Mouse (Mus musculus) CH12.LX (cell line): ENCODE data around the gene Bmi1. TPM values are rescaled to one million over a fixed set of nuclear protein-coding genes. Genes with fewer than 3 reads are reported as not detected.

Source experiments
- DNase-seq: peaks from one replicate; pipeline ENCODE4 v3.0.0-alpha.2; 2013; ENCODE audit errors: extremely low read depth
- H3K27ac ChIP-seq: 2 replicates; pipeline ENCODE4 v1.5.1; 2012; ENCODE audit warnings: low read depth, mild to moderate bottlenecking, control low read depth, moderate library complexity; ENCODE audit not compliant: insufficient read depth
- H3K27me3 ChIP-seq: replicated peaks from 2 replicates; pipeline ENCODE3; 2012; ENCODE audit warnings: inconsistent platforms
- H3K36me3 ChIP-seq, 2 experiments: replicated peaks in 1 of 2; 2 replicates each; pipeline versions ENCODE3 to v1.6.1; 2012; ENCODE audit warnings: inconsistent platforms in 1 of 2, low read length in 1 of 2, mild to moderate bottlenecking in 1 of 2, mixed read lengths in 1 of 2, moderate library complexity in 1 of 2; ENCODE audit not compliant: control insufficient read depth in 1 of 2, insufficient read depth in 1 of 2
- H3K4me1 ChIP-seq, 2 experiments: 2 replicates each; pipeline ENCODE4 v1.6.1; 2012; ENCODE audit warnings: inconsistent platforms in 1 of 2, moderate library complexity in 1 of 2; ENCODE audit not compliant: insufficient read depth in 2 of 2, control insufficient read depth in 1 of 2
- H3K4me2 ChIP-seq: 2 replicates; pipeline ENCODE4 v1.6.1; 2012; ENCODE audit warnings: low read depth, mild to moderate bottlenecking, control low read depth; ENCODE audit not compliant: poor library complexity, insufficient read depth, severe bottlenecking
- H3K4me3 ChIP-seq, 3 experiments: fragments of 150-350 bp in 1 of 3; sonication (generic) in 1 of 3; replicated peaks in 1 of 3; 2 replicates each; pipeline versions ENCODE3 to v1.5.1; 2011 to 2012; ENCODE audit warnings: low read depth in 2 of 3, low read length in 2 of 3, mild to moderate bottlenecking in 2 of 3, moderate library complexity in 2 of 3, control low read depth in 1 of 3, improper control_type of control experiment in 1 of 3, inconsistent platforms in 1 of 3, mixed read lengths in 1 of 3; ENCODE audit not compliant: poor library complexity in 1 of 3
- H3K79me2 ChIP-seq: replicated peaks from 2 replicates; pipeline ENCODE4 v1.6.1; 2012; ENCODE audit warnings: mild to moderate bottlenecking, moderate library complexity; ENCODE audit not compliant: control insufficient read depth, poor library complexity, insufficient read depth, severe bottlenecking; ENCODE audit errors: extremely low read depth
- H3K9ac ChIP-seq: 2 replicates; pipeline ENCODE4 v1.6.1; 2012; ENCODE audit warnings: low read depth, mild to moderate bottlenecking, control low read depth, moderate library complexity; ENCODE audit not compliant: insufficient read depth
- H3K9me3 ChIP-seq: replicated peaks from 2 replicates; pipeline ENCODE3; 2012; ENCODE audit warnings: low read length, inconsistent platforms, mixed read lengths
- CTCF ChIP-seq, 2 experiments: IDR thresholded peaks in 1 of 2; conservative IDR thresholded peaks in 1 of 2; 2 replicates each; pipeline ENCODE4 v1.5.1; 2011 to 2012; ENCODE audit warnings: low read depth in 2 of 2, low read length in 2 of 2, improper control_type of control experiment in 1 of 2, inconsistent platforms in 1 of 2, mild to moderate bottlenecking in 1 of 2, moderate library complexity in 1 of 2
- ELF1 ChIP-seq: IDR thresholded peaks from 2 replicates; pipeline ENCODE4 v1.6.1; 2014; ENCODE audit warnings: low read depth, mild to moderate bottlenecking, inconsistent platforms, low read length, improper control_type of control experiment
- GABPA ChIP-seq: IDR thresholded peaks from 2 replicates; pipeline ENCODE4 v1.6.1; 2012; ENCODE audit warnings: low read depth, low read length, improper control_type of control experiment, inconsistent platforms; ENCODE audit not compliant: insufficient replicate concordance
- HCFC1 ChIP-seq: IDR thresholded peaks from 2 replicates; pipeline ENCODE4 v1.6.1; 2012; ENCODE audit warnings: low read depth, mild to moderate bottlenecking, inconsistent platforms, low read length, improper control_type of control experiment
- IRF4 ChIP-seq: IDR thresholded peaks from 2 replicates; pipeline ENCODE4 v1.6.1; 2014; ENCODE audit warnings: low read depth, mild to moderate bottlenecking, inconsistent platforms, low read length, improper control_type of control experiment
- JUND ChIP-seq: conservative IDR thresholded peaks from 2 replicates; pipeline ENCODE4 v1.6.1; 2011; ENCODE audit warnings: low read depth, low read length, improper control_type of control experiment
- KAT2A ChIP-seq: IDR thresholded peaks from 2 replicates; pipeline ENCODE4 v1.6.1; 2012; ENCODE audit warnings: low read length, improper control_type of control experiment, inconsistent platforms; ENCODE audit not compliant: insufficient replicate concordance
- MAX ChIP-seq: IDR thresholded peaks from 2 replicates; pipeline ENCODE4 v1.6.1; 2011; ENCODE audit warnings: low read length, improper control_type of control experiment
- NRF1 ChIP-seq: IDR thresholded peaks from 2 replicates; pipeline ENCODE4 v1.6.1; 2014; ENCODE audit warnings: low read depth, mild to moderate bottlenecking, inconsistent platforms, low read length, improper control_type of control experiment, moderate library complexity
- POLR2A ChIP-seq: IDR thresholded peaks from 2 replicates; pipeline ENCODE4 v1.6.1; 2011; ENCODE audit warnings: low read depth, mild to moderate bottlenecking, improper control_type of control experiment, low read length
- RAD21 ChIP-seq: IDR thresholded peaks from 2 replicates; pipeline ENCODE4 v1.6.1; 2011; ENCODE audit warnings: low read depth, mild to moderate bottlenecking, low read length, improper control_type of control experiment, moderate library complexity
- SIN3A ChIP-seq: IDR thresholded peaks from 2 replicates; pipeline ENCODE4 v1.6.1; 2012; ENCODE audit warnings: low read length, improper control_type of control experiment, inconsistent platforms
- SMC3 ChIP-seq: IDR thresholded peaks from 2 replicates; pipeline ENCODE4 v1.6.1; 2011; ENCODE audit warnings: low read depth, low read length, improper control_type of control experiment
- UBTF ChIP-seq: IDR thresholded peaks from 2 replicates; pipeline ENCODE4 v1.6.1; 2012; ENCODE audit warnings: low read depth, mild to moderate bottlenecking, inconsistent platforms, low read length, improper control_type of control experiment, moderate library complexity
- ZC3H11A ChIP-seq: IDR thresholded peaks from 2 replicates; pipeline ENCODE4 v1.6.1; 2012; ENCODE audit warnings: low read depth, mild to moderate bottlenecking, inconsistent platforms, low read length, improper control_type of control experiment
- ZNF384 ChIP-seq: IDR thresholded peaks from 2 replicates; pipeline ENCODE4 v1.6.1; 2012; ENCODE audit warnings: low read depth, low read length, improper control_type of control experiment, inconsistent platforms
- dilution Hi-C: fragments of 300-500 bp; cut with MboI; formaldehyde crosslinking; loops from 2 replicates; pipeline ENCODE4 v1.14.3; 2020; ENCODE audit warnings: low sequenced_read_pairs; ENCODE audit not compliant: extremely low pct_unique_long_range_greater_than_20kb, extremely low pct_ligation_motif_present
- in situ Hi-C: fragments of 300-500 bp; cut with MboI; formaldehyde crosslinking; loops from 3 replicates; pipeline ENCODE4 v1.14.3; 2019; ENCODE audit warnings: low sequenced_read_pairs, low pct_ligation_motif_present, low pct_unique_long_range_greater_than_20kb, mixed read lengths
- polyA plus RNA-seq: library from polyadenylated mRNA; unstranded; fragments of >175 nt; gene quantifications from 2 replicates; pipeline ENCODE4 v1.2.1, GENCODE M21; 2012; ENCODE audit warnings: low read depth; ENCODE audit not compliant: insufficient read length
- total RNA-seq, 2 experiments: library from RNA; depleted of rRNA; stranded (reverse); fragments of 300-350 nt in 1 of 2; fragments of >200 nt in 1 of 2; gene quantifications; 2 replicates each; pipeline ENCODE4 v1.2.3; 2012 to 2014

Gene Bmi1
- total and polyA plus RNA-seq, 3 experiments, result 38.6 to 87.0 (median 51.0) TPM

- H3K4me1 ChIP-seq, result no peaks in the 10 kb centered on the region
- in situ Hi-C loops, result no loop called here
- dilution Hi-C loops, result no loop called here
- no peak for DNase-seq
- H3K4me3 ChIP-seq, result no peak overlapping the region
- no peaks in the 10 kb centered on the region for H3K27me3 ChIP-seq
- no peak overlapping the region for H3K9ac ChIP-seq
- H3K4me2 ChIP-seq, result no peak overlapping the region
- TF ChIP-seq UBTF (no peak), NRF1 (no peak), SMC3 (no peak), HCFC1 (no peak), MAX (no peak), SIN3A (no peak), GABPA (no peak), JUND (no peak), ELF1 (no peak)
- H3K79me2 ChIP-seq, result no peaks in the 10 kb centered on the region
- no peak overlapping the region for H3K27ac ChIP-seq
- no peaks in the 10 kb centered on the region for H3K36me3 ChIP-seq
- H3K9me3 ChIP-seq, result no peaks in the 10 kb centered on the region
Observed at GRCm38 (mm10) chr2:18713071-18713470, 36.3 kb downstream of the Bmi1 start.

DNA sequence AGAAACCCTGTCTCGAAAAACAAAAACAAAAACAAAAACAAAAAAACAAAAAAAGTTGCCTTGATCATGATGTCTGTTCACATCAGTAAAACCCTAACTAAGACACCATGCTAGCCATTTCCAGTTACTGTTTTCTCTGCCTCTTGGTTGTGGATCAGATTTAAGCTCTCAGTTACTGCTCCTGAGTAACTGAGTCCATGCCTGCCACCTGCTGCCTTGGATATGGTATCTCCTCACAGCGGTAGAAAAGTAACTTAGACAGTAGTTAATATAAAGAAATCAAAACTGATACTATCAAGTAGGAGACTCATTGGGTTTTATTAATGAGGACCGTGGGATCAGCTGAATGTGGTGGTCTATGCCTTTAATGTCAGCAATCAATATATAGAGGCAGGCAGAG is 37.5 kb downstream of the Bmi1 start:
- H3K4me3 ChIP-seq, result no peak overlapping the region
- no peak overlapping the region for H3K27ac ChIP-seq
- no peaks in the 10 kb centered on the region for H3K4me1 ChIP-seq
- dilution Hi-C loops, result no loop called here
- H3K9ac ChIP-seq, result no peak overlapping the region
- peak; percentile 61 for TF ChIP-seq SMC3
- TF ChIP-seq RAD21, result peak; percentile 58
- TF ChIP-seq MAX, result no peak
- peak in 1 of 2 experiments; percentile 54; a peak in 2 of 4 replicates for TF ChIP-seq CTCF (conservative IDR thresholded peaks at IDR 0.05 in 1 of 2, IDR thresholded peaks at IDR 0.05 in 1 of 2; ENCODE audit: low read depth in 2 of 2, low read length in 2 of 2)
- no peaks in the 10 kb centered on the region for H3K9me3 ChIP-seq
- H3K27me3 ChIP-seq, result no peaks in the 10 kb centered on the region
- no peak overlapping the region for H3K4me2 ChIP-seq
- in situ Hi-C loops, result no loop called here
- H3K36me3 ChIP-seq, result no peaks in the 10 kb centered on the region
- no peak for DNase-seq
- no peaks in the 10 kb centered on the region for H3K79me2 ChIP-seq

GRCm38 (mm10) chr2:18718521-18718920 is 41.7 kb downstream of the Bmi1 start:
- dilution Hi-C loops, result no loop called here
- H3K4me2 ChIP-seq, result no peak overlapping the region

More at GRCm38 (mm10) chr2:18718521-18718920, 41.7 kb downstream of the Bmi1 start:
- H3K27ac ChIP-seq, result no peak overlapping the region
- in situ Hi-C loops, result no loop called here
- no peak for DNase-seq
- no peak for TF ChIP-seq IRF4
- no peak for TF ChIP-seq CTCF (conservative IDR thresholded peaks at IDR 0.05 in 1 of 2, IDR thresholded peaks at IDR 0.05 in 1 of 2; ENCODE audit: low read depth in 2 of 2, low read length in 2 of 2)
- TF ChIP-seq GABPA, result no peak
- no peak for TF ChIP-seq ZC3H11A
- TF ChIP-seq POLR2A, result no peak
- no peak for TF ChIP-seq KAT2A
- no peak for TF ChIP-seq ZNF384
- TF ChIP-seq, all 38 proteins: peak for 0
- Histone ChIP-seq H3K27me3 (no peaks in the 10 kb centered on the region), H3K4me3 (no peak overlapping the region), H3K36me3 (no peaks in the 10 kb centered on the region), H3K9ac (no peak overlapping the region), H3K9me3 (no peaks in the 10 kb centered on the region), H3K4me1 (no peaks in the 10 kb centered on the region), H3K79me2 (no peaks in the 10 kb centered on the region)
